Mouse (Mus musculus) lung, postnatal 14 days (tissue): ENCODE measurements around the gene Gm1527.
"Not testable (repeated sequence)": the region's sequence is repeated elsewhere in the genome, so short reads cannot be mapped to it uniquely, and the experiment has no call there.

Experiments used
- DNase-seq: peaks from one replicate; pipeline ENCODE4 v3.0.0; 2021

Gm1527 gene

GRCm38 (mm10) chr3:28892317-28892716 is at the start of gene Gm1527:
Gm1527 (plus strand) TSS chr3:28892617.
- DNase-seq, result no peak

GRCm38 (mm10) chr3:28843231-28843630 is 49.2 kb upstream of the Gm1527 start:
- DNase-seq, result no peak

GRCm38 (mm10) chr3:28847115-28847514 is 45.3 kb upstream of the Gm1527 start:
- no peak for DNase-seq

- DNase-seq, result not testable (repeated sequence)
These were observed 40.2 kb upstream of the Gm1527 start for GRCm38 (mm10) chr3:28852174-28852573.

DNA sequence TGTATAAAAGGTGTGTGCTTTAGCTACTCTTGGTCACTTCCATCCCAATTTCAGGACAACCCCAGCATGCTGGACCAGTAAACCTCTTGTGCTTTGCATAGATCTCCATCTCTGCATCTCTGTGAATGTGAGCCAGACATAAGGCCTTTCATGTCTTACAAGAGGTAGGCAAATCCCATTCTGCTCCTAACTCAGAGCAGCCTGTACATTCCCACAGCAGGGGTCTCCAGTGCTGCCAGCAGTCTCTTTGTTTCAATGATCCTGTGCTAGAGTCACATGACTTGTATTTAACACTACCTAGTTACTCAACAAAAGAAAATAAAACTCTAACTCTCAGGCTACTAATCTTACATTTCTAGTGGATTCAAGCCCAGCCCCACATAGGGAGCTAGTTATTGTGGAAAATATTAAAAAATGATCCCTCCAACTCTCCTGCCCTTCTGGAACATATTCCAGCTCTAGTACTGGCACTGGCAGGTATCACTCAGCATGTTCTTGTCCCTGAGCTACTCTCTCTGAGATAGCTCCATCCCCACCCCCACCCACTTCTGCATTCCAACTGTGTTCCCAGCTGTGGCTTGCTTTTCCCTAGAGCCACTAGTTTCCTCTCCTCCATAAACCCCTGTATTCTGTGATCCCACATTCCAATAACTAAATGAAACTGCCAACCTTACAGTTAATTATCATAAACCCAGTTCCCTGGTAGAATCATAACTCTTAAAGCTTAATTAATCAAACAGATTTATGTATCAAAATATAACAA is 32.6 kb upstream of the Gm1527 start:
- DNase-seq, result not testable (repeated sequence)

DNA sequence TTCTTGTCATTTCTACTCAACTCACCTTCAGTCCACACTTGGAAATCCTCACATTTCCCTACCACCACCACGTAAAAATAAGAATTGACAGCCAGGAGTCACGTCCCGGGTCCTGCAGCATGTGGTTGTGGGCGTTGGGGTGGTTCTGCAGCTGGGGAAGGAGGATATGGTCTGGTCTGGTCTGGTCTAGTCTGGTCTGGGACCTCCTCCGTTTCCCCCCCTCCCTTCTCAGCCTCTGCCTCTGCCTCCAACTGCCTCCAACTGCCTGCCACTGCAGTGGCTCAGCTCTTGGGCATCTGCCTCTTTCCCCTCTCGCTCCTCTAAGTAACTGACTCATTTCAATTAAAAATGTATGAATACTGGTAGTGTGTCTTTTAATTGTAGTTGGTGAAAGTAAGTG is 4.5 kb downstream of the Gm1527 start:
- not testable (repeated sequence) for DNase-seq

DNA sequence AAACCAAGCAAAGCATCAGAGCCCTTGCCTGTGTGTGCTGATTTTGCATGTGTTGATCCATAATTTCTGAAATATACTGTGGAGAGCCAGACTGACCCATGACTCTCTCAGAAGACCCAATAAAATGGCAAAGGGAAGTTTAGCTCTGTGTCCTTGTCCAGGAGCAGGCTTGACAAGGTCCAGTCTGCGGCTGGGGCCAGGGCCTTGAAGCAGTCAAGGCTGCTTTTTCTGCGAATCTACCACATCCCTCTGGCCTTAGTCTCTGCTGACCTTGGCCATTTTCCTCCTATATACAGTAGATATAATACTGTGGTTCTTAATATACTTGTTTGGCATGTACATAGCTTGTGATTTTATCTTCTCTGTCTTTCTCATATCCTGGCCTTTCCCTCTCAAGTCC is 73.5 kb downstream of the Gm1527 start:
- no peak for DNase-seq

- DNase-seq, result peak; percentile 47
These were observed 76.4 kb downstream of the Gm1527 start for GRCm38 (mm10) chr3:28968851-28969250.
